Mouse (Mus musculus): ENCODE data around the gene Agap1. TPM values are rescaled to one million over a fixed set of nuclear protein-coding genes. Genes with fewer than 3 reads are reported as not detected.

The Agap1 gene
- polyA plus RNA-seq, 1 experiment: 145 TPM

DNA sequence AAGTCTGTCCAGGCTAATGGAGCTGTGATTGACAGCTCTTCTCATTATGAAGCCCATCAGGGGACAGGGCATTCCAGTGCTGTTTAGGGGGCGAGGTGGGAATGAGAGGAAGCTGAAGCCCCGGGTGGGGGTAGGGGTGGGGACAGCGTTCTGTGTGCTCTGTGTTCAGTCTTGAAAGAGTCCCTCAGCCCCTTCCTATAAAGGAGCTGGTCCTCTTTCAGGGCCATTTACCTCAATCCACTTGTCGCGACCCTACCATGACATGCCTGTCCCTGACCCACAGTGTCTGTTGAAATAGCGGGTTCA, 416.3 kb downstream of the Agap1 start:
- no peak for TF ChIP-seq POLR2A (IDR thresholded peaks at IDR 0.05; ENCODE audit: borderline replicate concordance, extremely low read depth, insufficient read depth, insufficient read length, poor library complexity, severe bottlenecking)
- no peak for TF ChIP-seq CTCF (IDR thresholded peaks at IDR 0.05; ENCODE audit: borderline replicate concordance, extremely low read depth, insufficient read depth, insufficient read length)
- no peak for DNase-seq (ENCODE audit: low read depth)

DNA sequence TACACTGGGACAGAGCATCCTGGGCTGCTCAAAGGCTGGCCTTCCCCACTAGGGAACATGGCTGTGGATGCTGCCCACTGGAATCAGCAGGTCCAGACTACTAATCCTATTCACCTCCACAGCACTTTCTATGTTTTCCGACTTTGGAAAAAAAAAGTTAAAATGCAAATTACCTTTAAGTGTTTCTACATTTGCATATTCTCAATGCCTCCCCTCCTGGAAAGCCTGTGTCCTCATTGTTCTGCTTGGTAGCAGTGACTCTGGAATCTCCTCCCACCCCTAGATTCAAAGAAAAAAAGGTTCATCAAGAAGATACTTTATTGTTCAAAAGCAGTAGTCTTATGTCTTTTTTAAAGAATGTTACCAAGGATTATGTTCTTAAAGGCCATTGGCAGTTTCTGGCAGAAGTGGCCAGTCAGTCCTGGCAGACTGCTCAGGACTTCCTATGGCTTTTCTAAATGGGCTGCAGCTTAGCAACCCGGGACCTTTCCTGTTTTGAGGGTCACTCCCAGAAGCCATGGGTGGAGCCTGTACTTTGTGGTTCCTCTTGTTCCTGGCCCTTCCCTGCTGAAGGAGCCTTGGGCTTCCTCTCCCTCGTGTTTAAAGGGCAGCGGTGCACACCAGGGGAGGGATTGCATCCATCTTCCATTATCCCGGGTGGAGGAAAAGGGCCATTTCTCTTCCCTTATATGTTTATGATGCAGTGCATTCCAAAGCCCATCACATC, 421.9 kb downstream of the Agap1 start:
- DNase-seq (ENCODE audit: low read depth): peak; percentile 58
- TF ChIP-seq POLR2A (IDR thresholded peaks at IDR 0.05; ENCODE audit: borderline replicate concordance, extremely low read depth, insufficient read depth, insufficient read length, poor library complexity, severe bottlenecking) (no peak), CTCF (IDR thresholded peaks at IDR 0.05; ENCODE audit: borderline replicate concordance, extremely low read depth, insufficient read depth, insufficient read length) (no peak)

GRCm38 (mm10) chr1:89878496-89878895, 423.9 kb downstream of the Agap1 start:
- no peak for DNase-seq (ENCODE audit: low read depth)
- no peak for TF ChIP-seq POLR2A (IDR thresholded peaks at IDR 0.05; ENCODE audit: borderline replicate concordance, extremely low read depth, insufficient read depth, insufficient read length, poor library complexity, severe bottlenecking)
- TF ChIP-seq CTCF (IDR thresholded peaks at IDR 0.05; ENCODE audit: borderline replicate concordance, extremely low read depth, insufficient read depth, insufficient read length): no peak

DNA sequence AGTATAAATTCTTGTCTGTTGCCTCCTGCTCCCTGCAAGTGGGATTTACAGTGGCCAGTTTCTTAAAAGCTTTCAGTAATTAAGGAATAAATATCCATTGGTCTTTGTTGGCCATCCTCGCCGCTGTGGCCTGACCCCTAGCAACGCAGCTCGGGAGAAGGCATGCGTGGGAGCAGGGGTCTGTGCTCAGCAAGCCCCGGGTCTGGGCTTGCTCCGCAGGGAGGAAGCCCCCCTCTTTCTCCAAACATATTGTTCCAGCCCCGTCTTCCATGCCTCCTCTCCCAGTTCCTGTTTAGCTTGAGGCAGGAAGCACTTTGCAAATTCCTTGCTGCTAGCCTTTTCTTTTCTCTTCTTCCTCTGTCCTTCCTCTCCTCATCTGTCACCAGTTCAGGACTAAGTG, 425.6 kb downstream of the Agap1 start:
- no peak for DNase-seq (ENCODE audit: low read depth)
- TF ChIP-seq CTCF (IDR thresholded peaks at IDR 0.05; ENCODE audit: borderline replicate concordance, extremely low read depth, insufficient read depth, insufficient read length): no peak
- TF ChIP-seq POLR2A (IDR thresholded peaks at IDR 0.05; ENCODE audit: borderline replicate concordance, extremely low read depth, insufficient read depth, insufficient read length, poor library complexity, severe bottlenecking): no peak

- TF ChIP-seq CTCF (IDR thresholded peaks at IDR 0.05; ENCODE audit: borderline replicate concordance, extremely low read depth, insufficient read depth, insufficient read length): no peak
- no peak for TF ChIP-seq POLR2A (IDR thresholded peaks at IDR 0.05; ENCODE audit: borderline replicate concordance, extremely low read depth, insufficient read depth, insufficient read length, poor library complexity, severe bottlenecking)
- no peak for DNase-seq (ENCODE audit: low read depth)
These were observed 426.2 kb downstream of the Agap1 start for GRCm38 (mm10) chr1:89880834-89881233.

GRCm38 (mm10) chr1:89884335-89884734, 429.7 kb downstream of the Agap1 start:
- DNase-seq (ENCODE audit: low read depth): no peak
- TF ChIP-seq POLR2A (IDR thresholded peaks at IDR 0.05; ENCODE audit: borderline replicate concordance, extremely low read depth, insufficient read depth, insufficient read length, poor library complexity, severe bottlenecking) (no peak), CTCF (IDR thresholded peaks at IDR 0.05; ENCODE audit: borderline replicate concordance, extremely low read depth, insufficient read depth, insufficient read length) (no peak)

GRCm38 (mm10) chr1:89885696-89886095, 431.1 kb downstream of the Agap1 start:
- TF ChIP-seq CTCF (IDR thresholded peaks at IDR 0.05; ENCODE audit: borderline replicate concordance, extremely low read depth, insufficient read depth, insufficient read length): no peak
- no peak for TF ChIP-seq POLR2A (IDR thresholded peaks at IDR 0.05; ENCODE audit: borderline replicate concordance, extremely low read depth, insufficient read depth, insufficient read length, poor library complexity, severe bottlenecking)
- DNase-seq (ENCODE audit: low read depth): no peak

DNA sequence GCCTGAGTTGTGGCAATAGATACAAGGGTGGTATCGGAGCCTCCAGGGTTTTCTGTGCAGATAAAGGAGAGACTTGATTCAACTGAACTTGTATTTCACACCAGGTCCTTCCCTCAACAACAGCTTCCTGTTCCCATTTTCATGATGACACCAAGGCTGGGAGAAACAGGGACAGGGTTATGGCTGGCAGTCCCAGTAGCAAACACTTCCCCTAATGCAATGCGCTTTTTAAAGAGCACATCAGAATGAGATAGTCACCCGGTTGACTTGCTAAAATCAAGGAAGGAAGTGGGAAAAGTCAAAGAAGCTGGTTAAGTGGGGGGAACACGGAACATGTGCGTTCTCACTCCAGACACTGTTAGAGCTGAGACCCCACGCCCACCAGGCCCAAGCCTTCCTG, 436.8 kb downstream of the Agap1 start:
- TF ChIP-seq CTCF (IDR thresholded peaks at IDR 0.05; ENCODE audit: borderline replicate concordance, extremely low read depth, insufficient read depth, insufficient read length) (no peak), POLR2A (IDR thresholded peaks at IDR 0.05; ENCODE audit: borderline replicate concordance, extremely low read depth, insufficient read depth, insufficient read length, poor library complexity, severe bottlenecking) (no peak)
- DNase-seq (ENCODE audit: low read depth): no peak

- DNase-seq (ENCODE audit: low read depth): peak; percentile 27
- TF ChIP-seq POLR2A (IDR thresholded peaks at IDR 0.05; ENCODE audit: borderline replicate concordance, extremely low read depth, insufficient read depth, insufficient read length, poor library complexity, severe bottlenecking): no peak
- TF ChIP-seq CTCF (IDR thresholded peaks at IDR 0.05; ENCODE audit: borderline replicate concordance, extremely low read depth, insufficient read depth, insufficient read length): no peak
These were observed 437.7 kb downstream of the Agap1 start for GRCm38 (mm10) chr1:89892281-89892680.

- DNase-seq (ENCODE audit: low read depth): no peak
- TF ChIP-seq CTCF (IDR thresholded peaks at IDR 0.05; ENCODE audit: borderline replicate concordance, extremely low read depth, insufficient read depth, insufficient read length) (no peak), POLR2A (IDR thresholded peaks at IDR 0.05; ENCODE audit: borderline replicate concordance, extremely low read depth, insufficient read depth, insufficient read length, poor library complexity, severe bottlenecking) (no peak)
These were observed 441.2 kb downstream of the Agap1 start for GRCm38 (mm10) chr1:89895801-89896200.

DNA sequence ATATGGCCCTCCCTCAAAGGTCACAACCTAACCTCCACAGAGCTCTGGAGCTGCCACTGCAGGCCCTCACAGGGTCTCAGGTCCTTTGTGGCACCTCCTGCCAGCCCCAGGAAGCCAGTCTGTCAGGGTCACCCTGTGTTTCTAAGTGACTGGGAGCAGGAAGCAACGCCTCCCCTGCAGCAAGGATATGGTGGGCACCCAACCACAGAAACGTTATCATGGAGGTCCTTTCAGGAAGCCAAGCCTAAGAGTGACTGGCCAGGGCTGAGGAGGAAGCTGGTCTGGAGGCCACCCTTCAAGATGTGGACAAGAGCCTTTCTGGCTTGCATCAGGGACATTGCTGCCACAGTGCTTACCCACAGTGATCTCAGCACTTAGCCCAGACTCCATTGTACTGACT, 444.4 kb downstream of the Agap1 start:
- no peak for TF ChIP-seq CTCF (IDR thresholded peaks at IDR 0.05; ENCODE audit: borderline replicate concordance, extremely low read depth, insufficient read depth, insufficient read length)
- no peak for TF ChIP-seq POLR2A (IDR thresholded peaks at IDR 0.05; ENCODE audit: borderline replicate concordance, extremely low read depth, insufficient read depth, insufficient read length, poor library complexity, severe bottlenecking)
- DNase-seq (ENCODE audit: low read depth): no peak

- TF ChIP-seq POLR2A (IDR thresholded peaks at IDR 0.05; ENCODE audit: borderline replicate concordance, extremely low read depth, insufficient read depth, insufficient read length, poor library complexity, severe bottlenecking): no peak
- no peak for TF ChIP-seq CTCF (IDR thresholded peaks at IDR 0.05; ENCODE audit: borderline replicate concordance, extremely low read depth, insufficient read depth, insufficient read length)
- peak; percentile 62 for DNase-seq (ENCODE audit: low read depth)
These were observed 445.3 kb downstream of the Agap1 start for GRCm38 (mm10) chr1:89899761-89900445.

Data from brain, embryonic 14.5 days (tissue).